Mouse (Mus musculus): ENCODE measurements at regions not wholly inside any gene's neighbourhood (a gene's known extent, or its start where the extent isn't known, plus 50 kb on each side); places are given as distances from the start of the nearest gene placed in this dataset.

DNA sequence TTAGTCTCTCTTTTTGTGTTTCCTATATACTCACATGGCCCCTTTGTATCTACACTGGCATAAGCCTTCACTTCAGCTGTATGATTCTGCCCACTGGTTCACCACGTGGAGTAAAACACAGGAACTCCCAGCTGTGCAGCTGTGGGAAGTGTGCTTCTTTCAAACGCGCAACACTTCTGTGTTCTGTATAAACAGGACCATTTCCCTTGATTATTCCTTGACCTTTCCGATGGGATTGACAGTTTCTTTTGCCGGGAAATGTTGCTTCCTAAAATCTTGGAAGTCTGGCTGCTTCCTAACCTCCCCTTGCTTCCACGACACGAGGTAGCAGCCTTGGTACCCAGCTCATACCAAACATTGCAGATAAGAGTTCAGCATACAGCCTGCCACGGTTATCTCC, 618.7 kb upstream of the Igfbp3 start:
- ATAC-seq (no peak), DNase-seq (no peak)
- Histone ChIP-seq H3K9ac (replicated peaks) (no peak overlapping the region), H3K27ac (ENCODE audit: low read depth) (no peak overlapping the region), H3K4me2 (ENCODE audit: low read depth, low read length) (no peak overlapping the region), H3K4me1 (ENCODE audit: insufficient read depth) (no peaks in the 10 kb centered on the region), H3K36me3 (replicated peaks; ENCODE audit: insufficient read depth, low read length) (no peaks in the 10 kb centered on the region), H3K4me3 (ENCODE audit: low read depth, low read length) (no peak overlapping the region), H3K9me3 (ENCODE audit: low read length) (no peaks in the 10 kb centered on the region), H3K27me3 (ENCODE audit: insufficient read depth, low read length) (no peaks in the 10 kb centered on the region)
- TF ChIP-seq CTCF (IDR thresholded peaks at IDR 0.05; ENCODE audit: low read depth) (no peak), EP300 (IDR thresholded peaks at IDR 0.05; ENCODE audit: low read depth) (no peak)
- 25% methylated on average over 8 of the region's 8 CpGs for WGBS (ENCODE audit: insufficient replicate concordance)

DNA sequence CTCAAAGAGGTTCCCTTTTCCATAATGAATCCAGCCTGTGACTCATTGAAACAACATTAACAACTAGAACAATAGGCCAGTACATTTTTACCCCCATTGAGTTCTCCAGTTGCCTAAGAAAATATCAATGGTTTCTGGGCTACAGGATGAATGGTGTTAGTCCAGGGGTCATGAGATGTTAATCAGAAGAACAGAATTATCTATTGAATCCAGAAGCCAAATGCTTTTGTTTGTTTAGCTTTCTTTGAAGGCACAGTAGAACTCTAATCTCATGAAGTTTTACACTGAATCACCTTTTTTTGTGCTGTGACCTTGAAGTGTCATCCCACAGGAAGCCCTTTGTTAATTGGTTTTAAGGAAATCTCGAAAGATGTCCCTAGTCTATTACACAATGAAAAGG, 616.0 kb upstream of the Igfbp3 start:
- no peak overlapping the region for H3K4me2 ChIP-seq (ENCODE audit: low read depth, low read length)
- H3K4me3 ChIP-seq (ENCODE audit: low read depth, low read length) = no peak overlapping the region
- no peaks in the 10 kb centered on the region for H3K9me3 ChIP-seq (ENCODE audit: low read length)
- ATAC-seq (no peak), DNase-seq (no peak)
- H3K9ac ChIP-seq (replicated peaks) = no peak overlapping the region
- no peaks in the 10 kb centered on the region for H3K36me3 ChIP-seq (replicated peaks; ENCODE audit: insufficient read depth, low read length)
- TF ChIP-seq CTCF (IDR thresholded peaks at IDR 0.05; ENCODE audit: low read depth) (no peak), EP300 (IDR thresholded peaks at IDR 0.05; ENCODE audit: low read depth) (no peak)
- H3K27ac ChIP-seq (ENCODE audit: low read depth) = no peak overlapping the region
- no peaks in the 10 kb centered on the region for H3K27me3 ChIP-seq (ENCODE audit: insufficient read depth, low read length)
- H3K4me1 ChIP-seq (ENCODE audit: insufficient read depth) = no peaks in the 10 kb centered on the region
- 25% methylated on average over 1 of the region's 1 CpGs for WGBS (ENCODE audit: insufficient replicate concordance)

DNA sequence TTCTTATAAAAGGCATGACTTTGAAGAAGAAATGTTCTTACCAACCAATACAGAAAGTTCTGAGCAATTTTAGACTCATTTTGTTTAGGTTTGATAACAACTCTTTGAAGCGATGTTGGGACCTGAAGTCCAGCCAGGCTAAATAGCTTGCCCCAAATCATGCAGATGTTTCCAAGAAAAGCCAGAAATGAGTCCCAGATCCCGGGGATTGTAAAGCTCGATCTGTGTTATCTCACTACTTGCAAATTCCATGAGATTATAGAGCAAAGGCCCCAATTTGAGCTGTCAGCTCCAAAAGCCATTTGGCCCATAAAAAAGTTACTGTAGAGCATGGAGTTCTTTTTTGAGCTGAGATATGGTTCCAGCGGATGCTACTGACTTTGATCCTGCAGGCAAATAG, 614.3 kb upstream of the Igfbp3 start:
- Histone ChIP-seq H3K27ac (ENCODE audit: low read depth) (no peak overlapping the region), H3K36me3 (replicated peaks; ENCODE audit: insufficient read depth, low read length) (no peaks in the 10 kb centered on the region), H3K27me3 (ENCODE audit: insufficient read depth, low read length) (no peaks in the 10 kb centered on the region), H3K4me2 (ENCODE audit: low read depth, low read length) (no peak overlapping the region), H3K4me3 (ENCODE audit: low read depth, low read length) (no peak overlapping the region), H3K9ac (replicated peaks) (no peak overlapping the region), H3K9me3 (ENCODE audit: low read length) (no peaks in the 10 kb centered on the region), H3K4me1 (ENCODE audit: insufficient read depth) (no peaks in the 10 kb centered on the region)
- 73% methylated on average over 4 of the region's 4 CpGs for whole genome bisulfite sequencing (ENCODE audit: insufficient replicate concordance)
- ATAC-seq (no peak), DNase-seq (no peak)
- TF ChIP-seq EP300 (IDR thresholded peaks at IDR 0.05; ENCODE audit: low read depth) (no peak), CTCF (IDR thresholded peaks at IDR 0.05; ENCODE audit: low read depth) (no peak)

- 79% methylated on average over 1 of the region's 1 CpGs for WGBS (ENCODE audit: insufficient replicate concordance)
- Histone ChIP-seq H3K27ac (ENCODE audit: low read depth) (no peak overlapping the region), H3K27me3 (ENCODE audit: insufficient read depth, low read length) (no peaks in the 10 kb centered on the region), H3K36me3 (replicated peaks; ENCODE audit: insufficient read depth, low read length) (no peaks in the 10 kb centered on the region), H3K4me2 (ENCODE audit: low read depth, low read length) (no peak overlapping the region), H3K4me1 (ENCODE audit: insufficient read depth) (no peaks in the 10 kb centered on the region), H3K4me3 (ENCODE audit: low read depth, low read length) (no peak overlapping the region), H3K9me3 (ENCODE audit: low read length) (no peaks in the 10 kb centered on the region), H3K9ac (replicated peaks) (no peak overlapping the region)
- DNase-seq (no peak), ATAC-seq (no peak)
- TF ChIP-seq CTCF (IDR thresholded peaks at IDR 0.05; ENCODE audit: low read depth) (no peak), EP300 (IDR thresholded peaks at IDR 0.05; ENCODE audit: low read depth) (no peak)
Measured at GRCm38 (mm10) chr11:7827402-7827801, 613.7 kb upstream of the Igfbp3 start.

- H3K36me3 ChIP-seq (replicated peaks; ENCODE audit: insufficient read depth, low read length) = no peaks in the 10 kb centered on the region
- WGBS (ENCODE audit: insufficient replicate concordance) = 65% methylated on average over 5 of the region's 5 CpGs
- no peaks in the 10 kb centered on the region for H3K27me3 ChIP-seq (ENCODE audit: insufficient read depth, low read length)
- TF ChIP-seq CTCF (IDR thresholded peaks at IDR 0.05; ENCODE audit: low read depth) = no peak
- TF ChIP-seq EP300 (IDR thresholded peaks at IDR 0.05; ENCODE audit: low read depth) = peak; percentile 84
- ATAC-seq (peak; percentile 97), DNase-seq (peak; percentile 61)
- no peaks in the 10 kb centered on the region for H3K4me1 ChIP-seq (ENCODE audit: insufficient read depth)
- H3K4me2 ChIP-seq (ENCODE audit: low read depth, low read length) = no peak overlapping the region
- no peaks in the 10 kb centered on the region for H3K9me3 ChIP-seq (ENCODE audit: low read length)
- no peak overlapping the region for H3K4me3 ChIP-seq (ENCODE audit: low read depth, low read length)
- H3K9ac ChIP-seq (replicated peaks) = no peak overlapping the region
- peak overlapping the region; percentile 51; the same call in 1 of the 2 replicates for H3K27ac ChIP-seq (ENCODE audit: low read depth)
Measured at GRCm38 (mm10) chr11:7815750-7816149, 602.0 kb upstream of the Igfbp3 start.

DNA sequence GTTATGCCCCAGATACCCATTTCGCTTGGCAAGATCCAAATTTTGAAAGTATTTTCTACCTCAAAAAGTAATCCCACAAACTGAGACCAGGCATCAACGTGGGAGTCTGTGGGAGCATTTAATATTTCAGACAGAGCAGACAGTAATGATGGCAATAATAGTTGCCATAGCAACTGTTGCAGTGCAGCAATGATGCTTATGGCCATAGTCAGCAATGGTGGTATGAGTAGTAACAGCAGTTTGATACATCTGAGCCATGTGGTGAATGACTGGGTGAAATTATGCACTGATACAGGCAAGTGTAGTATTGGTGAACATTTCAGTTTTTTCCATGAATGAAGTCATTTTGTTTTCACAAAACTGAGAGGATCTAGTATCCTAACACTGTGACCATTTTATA, 600.8 kb upstream of the Igfbp3 start:
- no peaks in the 10 kb centered on the region for H3K4me1 ChIP-seq (ENCODE audit: insufficient read depth)
- H3K36me3 ChIP-seq (replicated peaks; ENCODE audit: insufficient read depth, low read length) = no peaks in the 10 kb centered on the region

GRCm38 (mm10) chr11:7812436-7812835, 598.7 kb upstream of the Igfbp3 start:
- Histone ChIP-seq H3K4me3 (ENCODE audit: low read depth, low read length) (no peak overlapping the region), H3K4me2 (ENCODE audit: low read depth, low read length) (no peak overlapping the region), H3K9ac (replicated peaks) (no peak overlapping the region), H3K9me3 (ENCODE audit: low read length) (no peaks in the 10 kb centered on the region), H3K36me3 (replicated peaks; ENCODE audit: insufficient read depth, low read length) (no peaks in the 10 kb centered on the region), H3K4me1 (ENCODE audit: insufficient read depth) (no peaks in the 10 kb centered on the region), H3K27me3 (ENCODE audit: insufficient read depth, low read length) (no peaks in the 10 kb centered on the region), H3K27ac (ENCODE audit: low read depth) (no peak overlapping the region)
- ATAC-seq (no peak), DNase-seq (no peak)
- TF ChIP-seq CTCF (IDR thresholded peaks at IDR 0.05; ENCODE audit: low read depth) = no peak
- no peak for TF ChIP-seq EP300 (IDR thresholded peaks at IDR 0.05; ENCODE audit: low read depth)
- WGBS (ENCODE audit: insufficient replicate concordance) = 62% methylated on average over 2 of the region's 2 CpGs

More for the DNA sequence above, 600.8 kb upstream of the Igfbp3 start:
- no peak overlapping the region for H3K4me3 ChIP-seq (ENCODE audit: low read depth, low read length)
- H3K27me3 ChIP-seq (ENCODE audit: insufficient read depth, low read length) = no peaks in the 10 kb centered on the region
- no peaks in the 10 kb centered on the region for H3K9me3 ChIP-seq (ENCODE audit: low read length)
- no peak for DNase-seq
- H3K9ac ChIP-seq (replicated peaks) = no peak overlapping the region
- no peak overlapping the region for H3K27ac ChIP-seq (ENCODE audit: low read depth)
- H3K4me2 ChIP-seq (ENCODE audit: low read depth, low read length) = no peak overlapping the region
- ATAC-seq = no peak
- 69% methylated on average over 2 of the region's 2 CpGs for WGBS (ENCODE audit: insufficient replicate concordance)
- TF ChIP-seq CTCF (IDR thresholded peaks at IDR 0.05; ENCODE audit: low read depth) (no peak), EP300 (IDR thresholded peaks at IDR 0.05; ENCODE audit: low read depth) (no peak)
